Mouse (Mus musculus) small intestine, adult 2 months (tissue): Measurements from ENCODE around the gene Sp2.

Experiments used
- CTCF ChIP-seq: fragments of 200-500 bp; IDR thresholded peaks from 2 replicates; pipeline ENCODE4 v1.5.1; 2012; ENCODE audit warnings: low read depth, mild to moderate bottlenecking, control low read depth, inconsistent platforms, low read length, moderate library complexity, mixed read lengths; ENCODE audit not compliant: insufficient replicate concordance, insufficient read length; ENCODE audit errors: extremely low read depth
- POLR2A ChIP-seq: fragments of 200-500 bp; IDR thresholded peaks from 2 replicates; pipeline ENCODE4 v1.6.1; 2012; ENCODE audit warnings: low read depth, mild to moderate bottlenecking, control low read depth, inconsistent platforms, low read length, moderate library complexity

DNA sequence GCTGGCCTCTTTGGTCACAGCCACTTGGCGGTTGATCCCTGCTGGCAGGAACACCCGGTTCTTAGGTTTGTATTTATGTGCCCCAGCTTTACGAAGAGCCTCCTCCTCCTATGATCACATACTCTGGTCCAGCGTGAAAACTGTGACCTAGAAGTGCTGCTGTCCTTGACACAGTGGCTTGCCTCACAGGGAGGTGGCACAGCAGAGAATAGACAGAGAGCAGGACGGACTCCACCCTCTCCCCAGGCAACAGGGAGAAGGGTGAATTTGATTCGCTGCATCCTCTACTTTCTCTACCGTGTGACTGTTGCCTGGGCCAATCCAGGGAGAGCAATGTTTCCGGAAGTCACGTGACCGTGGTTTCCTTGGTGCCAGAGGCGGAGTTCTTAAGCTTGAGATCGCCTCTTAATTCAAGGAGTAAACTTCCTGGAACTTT, 47.8 kb downstream of the Sp2 start:
- no peak for TF ChIP-seq CTCF
- peak; percentile 70 for TF ChIP-seq POLR2A
